8 mouse cellular contexts compared by ENCODE assay signal in genomic region chr14:8242388-8242920, GRCm38 (mm10). TPM values are rescaled to one million over a fixed set of nuclear protein-coding genes. Genes with fewer than 3 reads are reported as not detected.
DNase-seq lines count a peak whose midpoint lies in the region; ATAC-seq lines count a peak whose summit lies in the region.

No protein-coding gene starts in this region.

- H3K36me3 ChIP-seq in embryonic facial prominence, embryonic 10.5 days (replicated peaks) = no peaks in the 10 kb centered on the region
- no peaks in the 10 kb centered on the region for H3K36me3 ChIP-seq in midbrain, embryonic 11.5 days (ENCODE audit: control insufficient read depth, insufficient read depth, low read length)

- no peak overlapping the region for H3K4me3 ChIP-seq in embryonic facial prominence, embryonic 10.5 days
- H3K4me3 ChIP-seq in midbrain, embryonic 11.5 days (ENCODE audit: low read depth, low read length) = no peak overlapping the region

- peak; percentile 72 to 73 for ATAC-seq in hematopoietic stem cell, adult 5-6 weeks (replicated peaks in 1 of 2; ENCODE audit: insufficient read depth in 1 of 2, low FRiP score in 2 of 2, low TSS enrichment in 1 of 2, low read depth in 1 of 2, poor library complexity in 2 of 2, severe bottlenecking in 2 of 2)
- peak; percentile 44; the same call in 1 of the 2 replicates for ATAC-seq in midbrain, embryonic 11.5 days (ENCODE audit: low FRiP score)

- no peak overlapping the region for H3K27ac ChIP-seq in embryonic facial prominence, embryonic 10.5 days (replicated peaks)
- H3K27ac ChIP-seq in midbrain, embryonic 11.5 days (ENCODE audit: low read depth, low read length) = no peak overlapping the region

- no peak overlapping the region for H3K9ac ChIP-seq in midbrain, embryonic 11.5 days (ENCODE audit: low read length)

- peak; percentile 43 for DNase-seq in 416B (ENCODE audit: low read depth)
- peak; percentile 61 for DNase-seq in Muller cell, postnatal 12 days (ENCODE audit: inconsistent ontology term)
- DNase-seq in embryonic facial prominence, embryonic 10.5 days (ENCODE audit: low spot score) = peak; percentile 39
- peak; percentile 60 to 69 for DNase-seq in layer of hippocampus, postnatal 10 days (ENCODE audit: low spot score in 2 of 2)
- no peak for DNase-seq in midbrain, embryonic 11.5 days (ENCODE audit: low spot score, missing footprints)
- DNase-seq in spleen, adult 18-20 months = no peak
- no peak for DNase-seq in ovary, postnatal 10 days (ENCODE audit: low spot score)

- peaks cover 8% of the 10 kb centered on the region for H3K4me1 ChIP-seq in embryonic facial prominence, embryonic 10.5 days
- no peaks in the 10 kb centered on the region for H3K4me1 ChIP-seq in midbrain, embryonic 11.5 days (ENCODE audit: control insufficient read depth, insufficient read depth, low read length)

- no peaks in the 10 kb centered on the region for H3K9me3 ChIP-seq in embryonic facial prominence, embryonic 10.5 days
- H3K9me3 ChIP-seq in midbrain, embryonic 11.5 days (ENCODE audit: control insufficient read depth, low read length) = no peaks in the 10 kb centered on the region

- 56% methylated on average over 5 of the region's 5 CpGs for WGBS in embryonic facial prominence, embryonic 10.5 days
- WGBS in midbrain, embryonic 11.5 days = 54% methylated on average over 5 of the region's 5 CpGs

- no peak overlapping the region for H3K4me2 ChIP-seq in midbrain, embryonic 11.5 days

- H3K27me3 ChIP-seq in embryonic facial prominence, embryonic 10.5 days (replicated peaks; ENCODE audit: low read depth, poor library complexity, severe bottlenecking) = no peaks in the 10 kb centered on the region
- H3K27me3 ChIP-seq in midbrain, embryonic 11.5 days (ENCODE audit: control insufficient read depth, insufficient read depth, low read length) = no peaks in the 10 kb centered on the region

RNA-seq across cellular contexts. Expression of gene Acox2, which starts 16.7 kb away (rescaled TPM):
- not detected in 2 replicates for polyA plus RNA-seq in embryonic facial prominence, embryonic 10.5 days (2016; fragmentation: Nextera tagmentation; extraction: Ambion mirVana)
- not detected in 2 replicates for total RNA-seq in hematopoietic stem cell, adult 5-6 weeks (2017)
- under 1 TPM; 0.49 to 0.50 TPM for total RNA-seq in layer of hippocampus, postnatal 10 days (2021)
- not detected in 2 replicates for polyA plus RNA-seq in midbrain, embryonic 11.5 days (2014; fragmentation: Nextera tagmentation; extraction: Ambion mirVana)

RNA-seq across cellular contexts. Expression of gene Kctd6, which starts 28.5 kb away (rescaled TPM):
- 6.3 and 8.3 TPM in 2 replicates for polyA plus RNA-seq in embryonic facial prominence, embryonic 10.5 days (2016; fragmentation: Nextera tagmentation; extraction: Ambion mirVana)
- 3.0 and 5.6 TPM in 2 replicates for total RNA-seq in hematopoietic stem cell, adult 5-6 weeks (2017)
- 10 to 100 TPM; 33.4 to 36.3 TPM for total RNA-seq in layer of hippocampus, postnatal 10 days (2021)
- 8.2 and 10.8 TPM in 2 replicates for polyA plus RNA-seq in midbrain, embryonic 11.5 days (2014; fragmentation: Nextera tagmentation; extraction: Ambion mirVana)

Comparison
In these comparisons a context has a peak if more than half of its experiments do, and no peak if none do; other contexts are left out.
1. DNase-seq: peak in 416B (single experiment), Muller cell, postnatal 12 days (single experiment), embryonic facial prominence, embryonic 10.5 days (single experiment) and layer of hippocampus, postnatal 10 days (2 of 2); none in midbrain, embryonic 11.5 days (single experiment), spleen, adult 18-20 months (0 of 2) and ovary, postnatal 10 days (single experiment).